Mouse (Mus musculus) embryonic facial prominence, embryonic 15.5 days (tissue): ENCODE measurements around the gene Srd5a1. TPM values are rescaled to one million over a fixed set of nuclear protein-coding genes. Genes with fewer than 3 reads are reported as not detected.

Experiments used
- ATAC-seq: fragments of 200-750 bp; cut with Nextera tagmentation; 2 replicates; pipeline ENCODE4 v1.8.0; 2017; ENCODE audit warnings: low read depth, moderate TSS enrichment; ENCODE audit not compliant: insufficient number of reproducible peaks, low FRiP score, low TSS enrichment
- H3K27ac ChIP-seq: fragments of 300-500 bp; sonication (generic); replicated peaks from 2 replicates; pipeline ENCODE4 v1.5.1; 2015; ENCODE audit warnings: mild to moderate bottlenecking, inconsistent platforms
- H3K27me3 ChIP-seq: fragments of 300-500 bp; sonication (generic); 2 replicates; pipeline ENCODE4 v1.6.1; 2015; ENCODE audit warnings: inconsistent platforms
- H3K36me3 ChIP-seq: fragments of 300-500 bp; sonication (generic); 2 replicates; pipeline ENCODE4 v1.6.1; 2015; ENCODE audit warnings: mild to moderate bottlenecking, inconsistent platforms
- H3K4me1 ChIP-seq: fragments of 300-500 bp; sonication (generic); 2 replicates; pipeline ENCODE4 v1.6.1; 2015; ENCODE audit warnings: inconsistent platforms
- H3K4me2 ChIP-seq: fragments of 300-500 bp; sonication (generic); replicated peaks from 2 replicates; pipeline ENCODE4 v1.6.1; 2015; ENCODE audit warnings: mild to moderate bottlenecking, inconsistent platforms
- H3K4me3 ChIP-seq: fragments of 300-500 bp; sonication (generic); replicated peaks from 2 replicates; pipeline ENCODE4 v1.5.1; 2015; ENCODE audit warnings: mild to moderate bottlenecking, inconsistent platforms
- H3K9ac ChIP-seq: fragments of 300-500 bp; sonication (generic); 2 replicates; pipeline ENCODE4 v1.6.1; 2015; ENCODE audit warnings: inconsistent platforms
- H3K9me3 ChIP-seq: fragments of 300-500 bp; sonication (generic); replicated peaks from 2 replicates; pipeline ENCODE4 v1.6.1; 2016; ENCODE audit warnings: inconsistent platforms
- WGBS: fragments of 180-500 bp; shearing (Covaris S2); methylation state at CpG from one replicate; pipeline ENCODE4 v1.1.7; 2015; 5-methylcytosine and 5-hydroxymethylcytosine counted together
- polyA plus RNA-seq: library from polyadenylated mRNA; unstranded; fragments of >200 nt; fragmentation: Nextera tagmentation; extraction: Ambion mirVana; gene quantifications from 2 replicates; pipeline ENCODE4 v1.2.1, GENCODE M21; 2015

Srd5a1 gene
- polyA plus RNA-seq, 1 experiment from 2014 or later = 35.1 TPM

DNA sequence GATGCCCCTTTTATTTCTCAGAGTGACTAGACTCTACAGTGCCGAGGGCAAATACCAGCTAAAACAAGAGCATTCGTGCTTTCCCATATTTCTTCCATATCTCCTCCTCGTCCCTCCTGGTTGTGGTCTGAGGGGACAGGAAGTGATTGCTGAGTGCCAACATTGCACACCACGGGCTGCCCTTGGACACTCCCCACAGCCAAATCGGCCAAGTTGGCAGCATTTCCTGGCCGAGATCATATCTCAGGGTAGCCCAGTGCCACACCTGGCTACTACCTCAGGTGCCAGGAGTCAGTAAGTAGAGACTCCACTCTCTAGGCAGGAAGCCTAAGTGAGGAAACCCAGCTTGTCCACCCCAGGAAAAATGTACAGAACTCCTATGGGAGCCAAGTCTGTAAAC lies 70.0 kb downstream of the Srd5a1 start:
- H3K36me3 ChIP-seq = no peaks in the 10 kb centered on the region
- no peak; the same call in 1 of the 2 replicates for ATAC-seq
- no peak overlapping the region for H3K4me3 ChIP-seq
- H3K9me3 ChIP-seq = no peaks in the 10 kb centered on the region
- 70% methylated on average over 6 of the region's 6 CpGs for WGBS
- H3K4me1 ChIP-seq = peaks cover 28% of the 10 kb centered on the region
- H3K4me2 ChIP-seq = no peak overlapping the region
- no peak overlapping the region for H3K9ac ChIP-seq
- H3K27me3 ChIP-seq = no peaks in the 10 kb centered on the region
- H3K27ac ChIP-seq = no peak overlapping the region

DNA sequence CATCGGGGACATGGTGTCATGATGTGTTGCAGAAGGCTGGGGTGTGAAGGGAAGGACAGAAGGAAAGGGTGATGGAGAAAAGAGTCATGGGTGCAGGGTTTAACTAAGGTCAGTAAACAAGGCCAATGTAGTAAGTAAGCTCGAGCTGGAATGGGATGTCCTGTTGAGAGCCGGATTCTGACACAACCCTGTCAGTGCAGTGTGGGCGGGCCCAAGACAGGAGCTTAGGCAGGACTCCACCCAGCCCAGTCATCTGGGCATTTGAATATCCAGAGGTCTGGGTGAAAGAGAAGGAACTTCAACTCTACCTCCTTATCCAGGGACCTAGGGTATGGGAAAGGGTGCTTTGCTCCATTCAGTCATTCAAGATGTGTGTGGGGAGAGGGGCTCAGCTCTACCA lies 72.9 kb downstream of the Srd5a1 start:
- H3K27me3 ChIP-seq = no peaks in the 10 kb centered on the region
- H3K27ac ChIP-seq = no peak overlapping the region
- 12% methylated on average over 4 of the region's 4 CpGs for WGBS
- H3K9ac ChIP-seq = no peak overlapping the region
- no peaks in the 10 kb centered on the region for H3K36me3 ChIP-seq
- no peak for ATAC-seq
- H3K4me1 ChIP-seq = peaks cover 34% of the 10 kb centered on the region
- no peak overlapping the region for H3K4me3 ChIP-seq
- no peak overlapping the region for H3K4me2 ChIP-seq
- no peaks in the 10 kb centered on the region for H3K9me3 ChIP-seq

DNA sequence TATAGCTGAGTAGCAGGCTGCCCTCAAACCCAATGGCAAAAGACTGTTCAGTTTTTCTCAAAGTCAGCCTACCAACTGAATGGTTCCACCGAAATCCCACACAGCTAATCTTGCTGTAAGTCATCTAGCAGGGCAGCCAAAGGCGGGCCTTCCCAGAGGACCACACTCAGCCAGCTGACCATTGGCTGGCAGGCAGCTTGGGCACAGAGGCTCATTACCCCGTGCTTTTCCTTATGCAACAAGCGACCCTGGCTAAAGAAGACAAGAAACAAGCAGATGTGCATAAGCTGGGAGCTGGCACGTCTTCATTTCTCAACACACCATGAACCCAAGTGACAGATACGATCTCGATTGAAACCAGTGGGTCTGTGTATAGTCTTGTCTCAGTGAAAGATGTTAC lies 73.9 kb downstream of the Srd5a1 start:
- Histone ChIP-seq H3K36me3 (no peaks in the 10 kb centered on the region), H3K27me3 (no peaks in the 10 kb centered on the region), H3K4me2 (no peak overlapping the region), H3K9me3 (no peaks in the 10 kb centered on the region), H3K4me3 (no peak overlapping the region), H3K27ac (no peak overlapping the region), H3K9ac (no peak overlapping the region), H3K4me1 (peaks cover 35% of the 10 kb centered on the region)
- 71% methylated on average over 7 of the region's 7 CpGs for WGBS
- no peak for ATAC-seq

DNA sequence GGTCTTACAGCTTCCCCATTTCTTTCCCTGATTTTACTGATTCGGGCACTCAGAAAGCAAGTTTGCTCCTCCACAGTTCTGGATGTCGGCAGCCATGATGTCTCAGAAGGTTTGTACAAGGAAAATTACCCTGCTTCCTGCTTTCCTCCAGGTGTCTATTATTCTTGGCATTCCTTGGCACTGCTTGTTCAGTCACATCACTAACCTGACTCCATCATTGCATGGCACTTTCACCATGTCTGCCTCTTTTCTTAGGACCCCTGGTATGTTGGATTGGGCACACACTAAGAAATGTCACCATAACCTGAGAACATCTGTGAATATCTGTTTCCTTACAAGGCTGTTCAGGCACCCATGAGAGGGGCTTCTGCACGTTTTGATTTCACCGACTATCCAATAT lies 75.2 kb downstream of the Srd5a1 start:
- Histone ChIP-seq H3K27me3 (no peaks in the 10 kb centered on the region), H3K4me1 (peaks cover 46% of the 10 kb centered on the region), H3K27ac (no peak overlapping the region), H3K36me3 (no peaks in the 10 kb centered on the region), H3K9ac (no peak overlapping the region), H3K4me3 (peak overlapping the region; percentile 93; the same call in 1 of the 2 replicates), H3K9me3 (no peaks in the 10 kb centered on the region), H3K4me2 (peak overlapping the region; percentile 85)
- no peak for ATAC-seq
- 61% methylated on average over 4 of the region's 4 CpGs for WGBS

DNA sequence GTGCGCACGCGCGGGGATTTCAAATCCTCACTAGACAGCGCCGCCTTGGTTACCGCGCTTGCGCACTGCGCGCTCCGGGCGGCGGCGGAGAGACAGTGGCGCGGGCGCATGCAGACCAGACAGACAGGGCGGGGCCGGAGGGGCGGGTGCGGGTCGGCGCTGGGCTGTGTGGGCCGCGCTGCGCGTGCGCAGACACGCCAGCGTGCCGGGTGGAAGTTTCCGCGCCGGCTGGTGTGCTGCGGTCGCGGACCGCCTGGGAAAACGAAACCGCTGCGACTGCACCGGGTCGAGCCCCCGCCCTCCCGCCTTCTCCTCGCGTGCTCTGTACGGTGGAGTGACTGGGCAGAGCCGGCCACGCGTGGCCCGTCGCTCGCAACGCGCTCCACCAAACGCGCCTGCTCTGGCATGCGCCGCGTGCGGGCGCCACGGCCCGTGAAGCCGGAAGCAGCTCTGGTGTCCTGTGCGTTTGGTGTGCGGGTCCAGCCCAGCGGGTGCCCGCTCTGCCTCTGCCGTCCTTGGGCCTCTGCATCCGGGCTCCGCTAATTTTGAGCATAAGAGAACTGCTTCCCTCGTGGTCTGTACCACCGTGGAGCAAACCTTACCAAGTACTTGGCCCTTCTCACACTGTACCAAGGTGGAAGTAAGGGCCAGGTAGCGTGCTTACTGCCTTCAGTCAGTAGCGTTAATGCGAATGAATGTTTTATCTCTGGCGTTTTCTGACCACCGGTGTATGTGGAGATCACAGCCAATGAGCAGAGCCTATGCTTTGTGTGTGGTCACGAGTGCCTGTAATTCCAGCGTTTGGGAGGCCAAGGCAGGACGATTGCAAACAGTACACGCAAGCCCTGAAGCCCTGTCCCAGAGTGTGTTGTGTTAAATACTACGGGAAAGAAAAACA lies 76.3 kb downstream of the Srd5a1 start:
- H3K9ac ChIP-seq = peak overlapping the region; percentile 71
- peak overlapping the region; percentile 93 for H3K4me3 ChIP-seq
- WGBS = under 1% methylated on average over 77 of the region's 86 CpGs
- H3K4me2 ChIP-seq = peak overlapping the region; percentile 85
- ATAC-seq = peak; percentile 96
- peak overlapping the region; percentile 95 for H3K27ac ChIP-seq
- H3K4me1 ChIP-seq = peaks cover 57% of the 10 kb centered on the region
- peaks cover 6% of the 10 kb centered on the region; the same call in 1 of the 2 replicates for H3K36me3 ChIP-seq
- no peaks in the 10 kb centered on the region for H3K9me3 ChIP-seq
- H3K27me3 ChIP-seq = no peaks in the 10 kb centered on the region

DNA sequence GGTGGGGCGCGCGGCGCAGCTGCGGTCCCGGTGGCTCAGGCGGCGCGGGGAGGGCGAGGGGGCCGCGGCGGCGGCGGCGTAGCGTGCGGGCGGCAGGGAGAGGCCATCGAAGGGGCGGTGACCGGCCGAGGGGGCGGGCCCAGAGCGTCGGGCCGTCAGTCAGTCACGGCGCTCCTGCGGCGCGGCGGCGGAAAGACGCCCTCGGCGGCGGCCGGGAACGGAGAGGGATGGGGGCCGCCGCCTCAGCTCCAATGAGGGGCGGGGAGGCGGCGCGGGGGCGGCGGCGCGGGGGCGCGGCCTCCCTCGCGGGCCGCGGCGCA lies 76.9 kb downstream of the Srd5a1 start, which contains the start of gene Tent4a:
Gene Tent4a, minus strand, starts transcription at position 284 of the 320 bp plus-strand sequence.
- peak within 1 kb of the TSS; percentile 93 for H3K4me3 ChIP-seq
- H3K27me3 ChIP-seq = no peaks in the 10 kb centered on the region
- H3K9ac ChIP-seq = peak within 1 kb of the TSS; percentile 75
- H3K4me2 ChIP-seq = peak within 1 kb of the TSS; percentile 85
- H3K36me3 ChIP-seq = peaks cover 8% of the 10 kb centered on the region; the same call in 1 of the 2 replicates
- WGBS = 0% methylated on average over 48 of the region's 57 CpGs
- H3K9me3 ChIP-seq = no peaks in the 10 kb centered on the region
- peak within 1 kb of the TSS; percentile 95 for H3K27ac ChIP-seq
- no peak for ATAC-seq
- H3K4me1 ChIP-seq = peaks cover 59% of the 10 kb centered on the region

DNA sequence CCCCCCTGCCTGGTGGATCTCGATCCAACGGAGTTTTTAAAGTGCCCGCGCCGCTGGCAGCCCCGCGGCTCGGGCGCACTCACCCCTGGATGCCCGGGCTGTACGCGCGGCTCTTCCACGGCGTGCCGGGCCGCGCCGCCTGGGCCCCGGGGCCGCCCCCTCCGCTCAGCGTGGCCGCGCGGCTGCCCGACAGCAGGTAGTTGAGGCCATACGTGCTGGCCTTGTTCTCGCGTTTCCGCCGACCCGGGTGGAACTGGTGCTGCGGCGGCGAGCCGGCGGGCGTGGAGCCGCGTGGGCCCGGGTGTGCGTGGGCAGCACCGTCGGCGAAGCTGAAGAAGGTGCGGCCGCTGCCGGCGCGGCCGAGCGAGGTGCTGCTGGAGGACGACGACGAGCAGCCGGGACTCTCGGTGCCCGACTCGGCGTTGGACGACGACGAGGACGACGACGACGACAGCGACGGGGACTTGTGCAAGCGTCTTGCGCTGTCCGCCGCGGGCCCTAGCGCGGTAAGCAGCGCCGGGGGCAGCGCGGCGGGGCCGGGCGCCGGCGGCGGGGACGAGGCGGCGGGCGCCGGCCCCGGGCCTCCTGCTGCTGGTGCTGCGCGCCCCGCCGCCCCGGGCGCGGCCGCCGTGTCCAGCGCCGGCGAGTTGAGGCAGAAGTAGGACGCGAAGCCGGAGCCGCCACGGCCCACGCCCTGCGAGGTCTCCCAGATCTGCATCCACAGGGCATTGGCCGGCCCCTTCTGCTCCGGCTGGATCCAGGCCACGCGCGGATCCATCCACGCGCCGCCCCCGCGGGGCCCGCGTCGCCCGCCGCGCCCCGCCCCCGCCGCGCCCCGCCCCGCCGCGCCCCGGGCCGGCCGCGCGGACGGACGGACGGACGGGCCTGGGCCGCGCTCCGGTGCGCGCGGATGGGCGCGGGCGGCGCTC lies 77.6 kb downstream of the Srd5a1 start, which contains the start of gene Nsun2:
Gene Nsun2, plus strand, starts transcription at position 342 of the 929 bp plus-strand sequence.
- peak within 1 kb of the TSS; percentile 85 for H3K4me2 ChIP-seq
- H3K36me3 ChIP-seq = peaks cover 8% of the 10 kb centered on the region; the same call in 1 of the 2 replicates
- H3K9me3 ChIP-seq = no peaks in the 10 kb centered on the region
- no peaks in the 10 kb centered on the region for H3K27me3 ChIP-seq
- H3K9ac ChIP-seq = peak within 1 kb of the TSS; percentile 75
- H3K4me1 ChIP-seq = peaks cover 58% of the 10 kb centered on the region
- H3K4me3 ChIP-seq = peak within 1 kb of the TSS; percentile 93
- peak within 1 kb of the TSS; percentile 95 for H3K27ac ChIP-seq
- under 1% methylated on average over 146 of the region's 155 CpGs for WGBS
- ATAC-seq = no peak; the same call in 1 of the 2 replicates

DNA sequence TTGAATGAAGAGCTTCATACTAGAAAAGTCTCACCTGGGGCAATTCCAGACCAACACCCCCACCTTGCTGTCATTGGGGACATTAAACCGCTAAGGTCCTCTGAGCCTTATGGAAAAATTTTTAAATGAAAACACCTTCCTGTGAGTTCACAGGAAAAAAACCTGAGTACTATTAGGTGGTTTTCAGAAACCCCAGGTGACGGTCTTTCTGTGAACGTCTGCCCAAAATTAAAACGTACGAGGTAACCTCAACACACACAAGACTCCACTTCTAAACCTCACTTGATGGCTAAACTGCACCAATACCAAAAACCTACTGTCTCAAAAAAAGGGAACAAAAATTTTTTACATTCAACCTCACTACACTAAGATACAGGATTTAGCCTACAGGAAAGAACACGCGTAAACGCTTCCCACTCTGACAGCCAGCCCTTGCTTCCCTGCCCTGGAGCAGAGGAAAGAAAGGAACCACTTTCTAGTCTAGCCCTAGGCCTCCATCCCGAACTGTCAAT lies 78.3 kb downstream of the Srd5a1 start:
- Histone ChIP-seq H3K9me3 (no peaks in the 10 kb centered on the region), H3K9ac (peak overlapping the region; percentile 75), H3K4me3 (peak overlapping the region; percentile 93), H3K27ac (peak overlapping the region; percentile 95), H3K27me3 (no peaks in the 10 kb centered on the region), H3K4me1 (peaks cover 56% of the 10 kb centered on the region), H3K36me3 (peaks cover 8% of the 10 kb centered on the region; the same call in 1 of the 2 replicates), H3K4me2 (peak overlapping the region; percentile 78)
- ATAC-seq = no peak
- under 1% methylated on average over 9 of the region's 9 CpGs for WGBS

DNA sequence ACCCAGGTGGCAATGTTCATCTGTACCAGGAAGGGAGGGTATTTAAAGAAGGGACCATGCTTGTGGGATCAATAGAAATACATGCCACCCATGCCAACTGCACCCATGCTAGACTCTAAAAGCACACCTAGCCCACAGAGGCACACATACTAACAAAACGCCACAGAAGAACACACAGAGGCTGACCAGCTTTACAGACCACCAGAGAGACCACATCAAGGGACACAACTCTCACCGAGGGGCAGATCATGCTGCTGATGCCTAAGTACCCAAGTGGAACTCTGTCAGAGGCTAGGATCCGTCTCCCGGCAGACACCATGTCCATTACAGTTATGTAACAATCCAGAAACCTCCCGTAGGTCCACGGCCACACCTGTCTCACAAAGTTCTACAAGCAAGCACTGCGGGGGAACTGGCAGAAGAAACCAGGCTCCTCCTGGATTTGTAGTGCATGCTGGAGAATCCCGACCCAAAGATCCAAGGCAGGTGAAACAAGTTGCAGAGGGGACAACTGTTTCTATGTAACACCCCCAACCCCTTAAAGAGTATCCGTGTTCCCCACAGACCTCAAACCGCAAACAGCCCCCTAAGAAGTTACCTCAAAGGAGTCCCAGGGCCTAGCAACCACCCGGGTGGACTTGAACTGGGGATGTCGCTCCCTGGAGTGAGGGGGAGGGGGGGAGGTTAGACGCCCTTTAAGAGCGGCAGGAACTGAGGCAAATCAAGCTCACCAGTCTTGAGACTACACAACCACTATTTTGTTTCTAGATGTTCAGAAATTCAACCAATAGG lies 78.9 kb downstream of the Srd5a1 start:
- Histone ChIP-seq H3K9ac (peak overlapping the region; percentile 28), H3K27me3 (no peaks in the 10 kb centered on the region), H3K4me2 (peak overlapping the region; percentile 78), H3K9me3 (no peaks in the 10 kb centered on the region), H3K4me1 (peaks cover 58% of the 10 kb centered on the region), H3K36me3 (peaks cover 8% of the 10 kb centered on the region; the same call in 1 of the 2 replicates), H3K4me3 (peak overlapping the region; percentile 93), H3K27ac (no peak overlapping the region)
- 14% methylated on average over 14 of the region's 14 CpGs for WGBS
- no peak for ATAC-seq

DNA sequence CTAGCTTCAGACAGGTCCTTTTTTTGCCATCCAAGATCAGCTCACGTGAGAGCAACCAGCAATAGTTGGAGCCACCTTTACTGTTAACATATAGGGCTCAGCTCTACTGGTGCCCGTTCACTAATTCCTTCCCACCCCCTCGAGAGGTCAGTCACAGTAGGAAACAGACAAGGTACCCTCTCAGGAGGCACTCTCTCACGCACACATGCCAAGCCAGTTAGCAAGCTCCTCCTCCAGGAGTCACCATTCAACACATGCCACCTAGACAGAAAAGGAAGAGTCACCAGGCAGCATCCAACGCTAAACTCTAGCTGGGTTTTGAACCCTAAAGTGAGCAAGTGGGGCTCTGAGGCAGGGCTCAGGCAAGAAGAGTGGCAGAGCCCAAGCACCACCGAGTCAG lies 79.8 kb downstream of the Srd5a1 start:
- WGBS = 38% methylated on average over 6 of the region's 6 CpGs
- Histone ChIP-seq H3K4me3 (peak overlapping the region; percentile 93), H3K9me3 (no peaks in the 10 kb centered on the region), H3K27me3 (no peaks in the 10 kb centered on the region), H3K4me1 (peaks cover 59% of the 10 kb centered on the region), H3K36me3 (peaks cover 8% of the 10 kb centered on the region; the same call in 1 of the 2 replicates), H3K4me2 (peak overlapping the region; percentile 78), H3K27ac (no peak overlapping the region), H3K9ac (no peak overlapping the region)
- no peak for ATAC-seq
